Mouse (Mus musculus) lung, embryonic 15.5 days (tissue): ENCODE measurements around the gene Tbc1d15. TPM values are rescaled to one million over a fixed set of nuclear protein-coding genes. Genes with fewer than 3 reads are reported as not detected.
A peak's percentile ranks its signal among the peaks of the same experiment; 100 is the strongest.

Experiments used
- ATAC-seq: fragments of 200-750 bp; cut with Nextera tagmentation; 2 replicates; pipeline ENCODE4 v1.8.0; 2017; ENCODE audit warnings: moderate number of reproducible peaks, borderline replicate concordance; ENCODE audit not compliant: low FRiP score, low TSS enrichment; ENCODE audit errors: extremely low read depth
- H3K27ac ChIP-seq: fragments of 300-500 bp; sonication (generic); 2 replicates; pipeline ENCODE4 v1.5.1; 2015; ENCODE audit warnings: moderate library complexity, mild to moderate bottlenecking, inconsistent platforms
- H3K27me3 ChIP-seq: fragments of 300-500 bp; sonication (generic); 2 replicates; pipeline ENCODE4 v1.6.1; 2015; ENCODE audit warnings: inconsistent platforms
- H3K36me3 ChIP-seq: fragments of 300-500 bp; sonication (generic); 2 replicates; pipeline ENCODE4 v1.6.1; 2015; ENCODE audit warnings: inconsistent platforms
- H3K4me1 ChIP-seq: fragments of 300-500 bp; sonication (generic); 2 replicates; pipeline ENCODE4 v1.6.1; 2015; ENCODE audit warnings: inconsistent platforms
- H3K4me2 ChIP-seq: fragments of 300-500 bp; sonication (generic); 2 replicates; pipeline ENCODE4 v1.6.1; 2015; ENCODE audit warnings: inconsistent platforms, mild to moderate bottlenecking, moderate library complexity
- H3K4me3 ChIP-seq: fragments of 300-500 bp; sonication (generic); 2 replicates; pipeline ENCODE4 v1.5.1; 2015; ENCODE audit warnings: mild to moderate bottlenecking, inconsistent platforms
- H3K9ac ChIP-seq: fragments of 300-500 bp; sonication (generic); 2 replicates; pipeline ENCODE4 v1.6.1; 2015; ENCODE audit warnings: inconsistent platforms
- H3K9me3 ChIP-seq: fragments of 300-500 bp; sonication (generic); 2 replicates; pipeline ENCODE4 v1.6.1; 2016; ENCODE audit warnings: inconsistent platforms
- WGBS: fragments of 180-500 bp; shearing (Covaris S2); methylation state at CpG from one replicate; pipeline ENCODE4 v1.1.7; 2015; 5-methylcytosine and 5-hydroxymethylcytosine counted together
- polyA plus RNA-seq: library from polyadenylated mRNA; unstranded; fragments of >200 nt; fragmentation: Nextera tagmentation; extraction: Ambion mirVana; gene quantifications from 2 replicates; pipeline ENCODE4 v1.2.1, GENCODE M21; 2015

Gene Tbc1d15
- 56.3 and 57.4 TPM in 2 replicates for polyA plus RNA-seq

DNA sequence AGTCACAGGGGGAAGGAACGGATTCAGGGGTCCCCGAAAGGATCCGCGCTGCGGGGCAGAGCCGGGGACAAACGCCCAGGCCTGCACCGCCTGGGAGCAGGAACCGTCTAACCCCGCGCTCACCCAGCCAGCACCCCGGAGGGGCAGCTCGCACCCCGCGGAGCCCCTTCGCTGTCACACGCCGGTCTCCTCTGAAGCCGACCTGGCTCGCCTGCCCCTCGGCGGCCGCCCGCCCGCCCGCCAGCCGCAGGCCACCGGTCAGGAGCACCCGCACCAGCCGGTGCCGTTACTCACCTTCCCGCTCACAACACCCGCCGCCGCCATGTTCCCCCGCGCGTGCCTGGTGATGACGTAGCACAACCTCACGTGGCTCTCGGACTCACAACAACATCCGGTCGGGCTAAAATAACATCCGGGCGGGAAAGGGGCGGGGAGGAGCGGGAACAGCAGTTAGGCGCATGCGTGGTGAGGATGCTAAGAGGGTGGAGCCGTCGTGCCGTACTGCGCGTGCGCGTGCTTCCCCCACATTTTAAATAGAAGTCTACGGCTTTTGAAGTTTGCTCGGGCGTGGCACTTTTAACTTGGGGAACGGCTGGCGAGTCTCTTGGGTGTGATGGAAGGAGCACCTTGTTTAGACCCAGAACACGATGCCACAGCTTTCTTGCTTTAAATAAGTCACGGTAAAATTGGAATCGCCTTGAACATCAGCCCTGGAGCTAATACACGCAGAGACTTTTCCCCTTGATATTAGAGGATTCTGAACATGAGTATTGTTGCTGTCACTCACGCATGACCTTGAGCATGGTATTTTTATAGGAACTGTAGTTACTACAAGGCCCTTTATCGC, at the start of gene Tbc1d15:
TSS of gene Tbc1d15 (minus strand) at position 380 of the 847 bp plus-strand sequence.
- Histone ChIP-seq H3K4me3 (peak within 1 kb of the TSS; percentile 94), H3K36me3 (no peaks in the 10 kb centered on the region), H3K9me3 (no peaks in the 10 kb centered on the region), H3K4me1 (peaks cover 10% of the 10 kb centered on the region), H3K27me3 (no peaks in the 10 kb centered on the region), H3K27ac (peak within 1 kb of the TSS; percentile 75), H3K9ac (peak within 1 kb of the TSS; percentile 89), H3K4me2 (peak within 1 kb of the TSS; percentile 73)
- peak; percentile 98 for ATAC-seq
- WGBS, result under 1% methylated on average over 58 of the region's 67 CpGs

GRCm38 (mm10) chr10:115298683-115299082, 47.4 kb upstream of the Tbc1d15 start:
- Histone ChIP-seq H3K9ac (no peak overlapping the region), H3K4me2 (no peak overlapping the region), H3K36me3 (peaks cover 36% of the 10 kb centered on the region), H3K4me3 (no peak overlapping the region), H3K9me3 (no peaks in the 10 kb centered on the region), H3K27me3 (no peaks in the 10 kb centered on the region), H3K27ac (no peak overlapping the region), H3K4me1 (no peaks in the 10 kb centered on the region)
- WGBS, result 89% methylated on average over 4 of the region's 4 CpGs
- no peak for ATAC-seq

- H3K27ac ChIP-seq, result no peak overlapping the region
These were observed 46.3 kb upstream of the Tbc1d15 start for GRCm38 (mm10) chr10:115297582-115297981.

GRCm38 (mm10) chr10:115296401-115296935, 45.2 kb upstream of the Tbc1d15 start:
- H3K4me1 ChIP-seq, result no peaks in the 10 kb centered on the region
- no peak overlapping the region for H3K9ac ChIP-seq
- H3K4me2 ChIP-seq, result no peak overlapping the region
- no peak for ATAC-seq
- no peaks in the 10 kb centered on the region for H3K27me3 ChIP-seq
- H3K36me3 ChIP-seq, result peaks cover 51% of the 10 kb centered on the region
- H3K27ac ChIP-seq, result no peak overlapping the region
- no peaks in the 10 kb centered on the region for H3K9me3 ChIP-seq
- 74% methylated on average over 9 of the region's 9 CpGs for WGBS
- H3K4me3 ChIP-seq, result no peak overlapping the region

More at GRCm38 (mm10) chr10:115297582-115297981, 46.3 kb upstream of the Tbc1d15 start:
- Histone ChIP-seq H3K4me1 (no peaks in the 10 kb centered on the region), H3K9ac (no peak overlapping the region), H3K4me3 (no peak overlapping the region), H3K36me3 (peaks cover 44% of the 10 kb centered on the region), H3K4me2 (no peak overlapping the region), H3K9me3 (no peaks in the 10 kb centered on the region), H3K27me3 (no peaks in the 10 kb centered on the region)
- WGBS, result 83% methylated on average over 5 of the region's 5 CpGs
- no peak; the same call in 1 of the 2 replicates for ATAC-seq

GRCm38 (mm10) chr10:115295162-115295561, 43.9 kb upstream of the Tbc1d15 start:
- H3K9me3 ChIP-seq, result no peaks in the 10 kb centered on the region
- no peak overlapping the region for H3K4me2 ChIP-seq
- H3K9ac ChIP-seq, result no peak overlapping the region
- no peaks in the 10 kb centered on the region for H3K4me1 ChIP-seq
- no peak overlapping the region for H3K4me3 ChIP-seq
- no peak overlapping the region for H3K27ac ChIP-seq
- no peaks in the 10 kb centered on the region for H3K27me3 ChIP-seq
- peaks cover 46% of the 10 kb centered on the region for H3K36me3 ChIP-seq
- ATAC-seq, result no peak
- WGBS, result 96% methylated on average over 3 of the region's 3 CpGs

- Histone ChIP-seq H3K4me2 (no peak overlapping the region), H3K27me3 (no peaks in the 10 kb centered on the region), H3K4me3 (no peak overlapping the region), H3K27ac (no peak overlapping the region), H3K9ac (no peak overlapping the region), H3K4me1 (no peaks in the 10 kb centered on the region), H3K9me3 (no peaks in the 10 kb centered on the region), H3K36me3 (peaks cover 46% of the 10 kb centered on the region)
- ATAC-seq, result no peak
- 93% methylated on average over 7 of the region's 7 CpGs for WGBS
These were observed 43.4 kb upstream of the Tbc1d15 start for GRCm38 (mm10) chr10:115294715-115295114.

DNA sequence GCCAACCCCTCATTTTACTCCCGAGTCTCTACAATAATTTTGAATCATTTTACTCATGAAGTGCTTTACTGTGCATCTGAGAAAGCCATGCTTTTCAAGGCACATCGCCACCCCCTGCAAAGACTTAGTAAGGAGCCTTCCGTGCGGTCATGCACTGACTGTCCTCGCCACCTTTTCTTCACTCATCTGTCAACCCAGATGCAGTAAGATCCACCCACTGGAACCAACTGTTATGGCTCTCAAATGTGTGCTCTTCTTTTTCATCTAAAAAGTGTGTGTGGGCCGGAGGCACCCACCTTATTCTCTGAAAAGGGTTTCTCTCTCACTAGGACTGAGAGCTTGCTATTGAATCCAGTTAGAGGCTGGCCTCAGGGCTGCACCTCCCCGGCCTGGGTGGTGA, 42.7 kb upstream of the Tbc1d15 start:
- Histone ChIP-seq H3K4me1 (no peaks in the 10 kb centered on the region), H3K9me3 (no peaks in the 10 kb centered on the region), H3K4me3 (no peak overlapping the region), H3K27ac (no peak overlapping the region), H3K4me2 (no peak overlapping the region), H3K27me3 (no peaks in the 10 kb centered on the region), H3K9ac (no peak overlapping the region), H3K36me3 (peaks cover 48% of the 10 kb centered on the region)
- 90% methylated on average over 7 of the region's 7 CpGs for WGBS
- ATAC-seq, result no peak

DNA sequence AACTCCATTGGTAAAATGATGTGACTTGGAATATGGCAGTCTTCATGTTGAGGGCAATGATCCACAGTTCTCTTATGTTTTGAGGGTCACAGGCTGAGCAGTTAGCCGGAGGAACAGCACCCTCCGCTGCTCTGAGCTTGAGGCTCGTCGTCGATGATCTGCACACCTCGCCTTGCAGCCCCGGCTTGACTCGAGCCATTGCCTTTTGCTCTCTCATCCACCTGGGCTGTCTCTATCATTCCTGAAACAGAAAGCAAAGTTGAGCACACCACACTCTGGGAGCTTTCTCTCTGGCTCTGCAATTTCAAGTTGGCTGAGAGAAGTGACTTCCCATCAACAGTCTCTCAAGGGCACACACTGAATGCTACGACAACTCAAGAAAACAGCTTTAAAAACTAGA, 39.4 kb upstream of the Tbc1d15 start:
- ATAC-seq, result no peak
- 93% methylated on average over 9 of the region's 9 CpGs for WGBS
- H3K4me3 ChIP-seq, result no peak overlapping the region

DNA sequence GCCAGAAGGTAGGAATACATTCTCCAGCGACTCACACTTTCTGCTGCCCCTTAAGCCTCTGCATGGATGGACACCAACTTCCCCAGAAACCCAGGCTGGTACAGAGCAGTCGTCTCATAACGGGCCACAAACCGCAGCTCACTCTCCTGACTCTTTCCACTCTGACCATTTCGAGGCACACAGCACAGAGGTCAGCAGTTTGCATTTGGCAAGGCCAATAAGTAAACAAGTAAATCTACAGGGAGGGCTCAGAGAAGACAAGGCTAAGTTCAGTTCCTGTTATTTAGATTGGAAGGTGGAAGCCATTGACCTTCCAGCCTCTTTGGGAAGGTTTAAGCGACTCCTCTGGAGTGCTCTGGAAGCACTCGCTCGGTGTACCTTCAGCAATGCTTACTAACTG, 37.6 kb upstream of the Tbc1d15 start:
- peaks cover 51% of the 10 kb centered on the region for H3K36me3 ChIP-seq
- 84% methylated on average over 8 of the region's 8 CpGs for WGBS
- no peak for ATAC-seq

More for the DNA sequence above, 39.4 kb upstream of the Tbc1d15 start:
- Histone ChIP-seq H3K4me2 (no peak overlapping the region), H3K36me3 (peaks cover 66% of the 10 kb centered on the region), H3K4me1 (no peaks in the 10 kb centered on the region), H3K9me3 (no peaks in the 10 kb centered on the region), H3K9ac (no peak overlapping the region), H3K27ac (no peak overlapping the region), H3K27me3 (no peaks in the 10 kb centered on the region)

GRCm38 (mm10) chr10:115284170-115284569, 32.9 kb upstream of the Tbc1d15 start:
- H3K4me3 ChIP-seq, result no peak overlapping the region
- no peak overlapping the region for H3K27ac ChIP-seq
- WGBS, result 48% methylated on average over 10 of the region's 10 CpGs

More for the DNA sequence above, 37.6 kb upstream of the Tbc1d15 start:
- Histone ChIP-seq H3K27me3 (no peaks in the 10 kb centered on the region), H3K9me3 (no peaks in the 10 kb centered on the region), H3K9ac (no peak overlapping the region), H3K4me3 (no peak overlapping the region), H3K27ac (no peak overlapping the region), H3K4me2 (no peak overlapping the region), H3K4me1 (no peaks in the 10 kb centered on the region)

GRCm38 (mm10) chr10:115281381-115281780, 30.1 kb upstream of the Tbc1d15 start:
- no peaks in the 10 kb centered on the region for H3K27me3 ChIP-seq
- no peak overlapping the region for H3K4me3 ChIP-seq
- H3K4me1 ChIP-seq, result no peaks in the 10 kb centered on the region
- H3K9ac ChIP-seq, result no peak overlapping the region
- H3K9me3 ChIP-seq, result no peaks in the 10 kb centered on the region
- no peak for ATAC-seq
- peaks cover 3% of the 10 kb centered on the region for H3K36me3 ChIP-seq
- WGBS, result 87% methylated on average over 10 of the region's 10 CpGs
- no peak overlapping the region for H3K4me2 ChIP-seq
- H3K27ac ChIP-seq, result no peak overlapping the region

More at GRCm38 (mm10) chr10:115284170-115284569, 32.9 kb upstream of the Tbc1d15 start:
- H3K4me1 ChIP-seq, result no peaks in the 10 kb centered on the region
- ATAC-seq, result no peak
- no peak overlapping the region for H3K4me2 ChIP-seq
- H3K27me3 ChIP-seq, result no peaks in the 10 kb centered on the region
- no peak overlapping the region for H3K9ac ChIP-seq
- no peaks in the 10 kb centered on the region for H3K9me3 ChIP-seq
- peaks cover 19% of the 10 kb centered on the region for H3K36me3 ChIP-seq

GRCm38 (mm10) chr10:115271649-115272048, 20.4 kb upstream of the Tbc1d15 start:
- Histone ChIP-seq H3K27me3 (no peaks in the 10 kb centered on the region), H3K27ac (no peak overlapping the region), H3K9ac (no peak overlapping the region), H3K4me3 (no peak overlapping the region), H3K9me3 (no peaks in the 10 kb centered on the region), H3K36me3 (no peaks in the 10 kb centered on the region), H3K4me2 (no peak overlapping the region), H3K4me1 (no peaks in the 10 kb centered on the region)
- no peak for ATAC-seq
- 56% methylated on average over 5 of the region's 5 CpGs for WGBS
